Mouse (Mus musculus) E14TG2a.4 (cell line): ENCODE results near the gene Zfhx3.

Source experiments
- CTCF ChIP-seq: conservative IDR thresholded peaks from 2 replicates; pipeline ENCODE4 v1.5.1; 2014; ENCODE audit warnings: low read length
- POU5F1 ChIP-seq: IDR thresholded peaks from 2 replicates; pipeline ENCODE4 v1.6.1; 2014; ENCODE audit warnings: low read length, borderline replicate concordance

DNA sequence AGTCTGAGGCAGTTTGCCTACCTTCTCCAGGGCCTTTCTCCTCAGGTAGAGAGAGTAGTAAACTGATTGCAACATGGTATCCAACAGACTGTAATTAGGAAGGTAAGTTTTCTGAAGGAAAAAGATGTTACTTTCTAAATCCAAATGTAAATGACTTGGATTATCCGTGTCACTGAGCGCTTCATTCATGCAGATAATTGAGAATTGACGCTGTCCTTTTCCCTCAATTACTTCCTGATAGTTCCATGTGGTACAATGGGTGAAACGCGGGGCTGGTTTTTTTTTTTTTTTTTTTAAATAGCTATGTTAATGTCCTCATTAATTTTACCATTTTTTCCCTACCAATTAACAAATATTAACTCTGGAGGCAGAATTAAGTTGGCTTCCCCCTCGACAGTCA is 896.3 kb downstream of the Zfhx3 start:
- no peak for TF ChIP-seq CTCF
- TF ChIP-seq POU5F1 = no peak
